Mouse (Mus musculus) large intestine, adult 2 months (tissue): Measurements from ENCODE around the gene Txlna. TPM values are rescaled to one million over a fixed set of nuclear protein-coding genes. Genes with fewer than 3 reads are reported as not detected.

Experiments
- DNase-seq: peaks from one replicate; pipeline ENCODE4 v3.0.0-alpha.2; 2012; ENCODE audit warnings: low read depth, low spot score
- WGBS: fragments of 180-500 bp; shearing (Covaris S2); methylation state at CpG from one replicate; pipeline ENCODE4 v1.1.7; 2018; 5-methylcytosine and 5-hydroxymethylcytosine counted together
- polyA plus RNA-seq: library from polyadenylated mRNA; depleted of rRNA; stranded (reverse); fragments of >200 nt; gene quantifications from 2 replicates; pipeline ENCODE4 v1.2.3, GENCODE M21; 2012; rRNA removed

Txlna gene
- polyA plus RNA-seq, 1 experiment = 20.3 TPM

DNA sequence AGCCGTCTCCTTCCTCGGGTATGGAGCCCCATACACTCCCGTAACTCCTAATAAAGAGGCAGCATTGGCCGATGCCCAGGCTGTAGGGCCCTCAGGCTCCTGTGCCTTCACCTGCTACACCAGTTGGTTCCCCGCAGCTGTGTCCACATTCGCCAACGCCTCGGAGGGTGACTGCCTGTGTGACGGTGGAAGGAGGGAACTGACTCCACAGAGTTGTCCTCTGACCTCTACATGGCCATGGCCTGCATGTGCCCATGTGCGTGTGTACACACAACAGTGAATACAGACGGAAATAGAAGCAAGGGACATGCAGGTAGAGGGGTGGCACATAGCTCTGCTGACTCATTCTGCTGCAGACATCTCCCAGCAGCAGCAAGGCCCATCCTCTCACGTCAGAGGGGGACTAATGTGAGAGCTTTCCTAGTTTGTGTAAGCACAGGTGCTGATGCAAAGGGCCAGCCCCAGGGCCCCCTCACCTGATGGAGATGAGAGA is 31.7 kb downstream of the Txlna start:
- no peak for DNase-seq
- WGBS = 56% methylated on average over 12 of the region's 12 CpGs

DNA sequence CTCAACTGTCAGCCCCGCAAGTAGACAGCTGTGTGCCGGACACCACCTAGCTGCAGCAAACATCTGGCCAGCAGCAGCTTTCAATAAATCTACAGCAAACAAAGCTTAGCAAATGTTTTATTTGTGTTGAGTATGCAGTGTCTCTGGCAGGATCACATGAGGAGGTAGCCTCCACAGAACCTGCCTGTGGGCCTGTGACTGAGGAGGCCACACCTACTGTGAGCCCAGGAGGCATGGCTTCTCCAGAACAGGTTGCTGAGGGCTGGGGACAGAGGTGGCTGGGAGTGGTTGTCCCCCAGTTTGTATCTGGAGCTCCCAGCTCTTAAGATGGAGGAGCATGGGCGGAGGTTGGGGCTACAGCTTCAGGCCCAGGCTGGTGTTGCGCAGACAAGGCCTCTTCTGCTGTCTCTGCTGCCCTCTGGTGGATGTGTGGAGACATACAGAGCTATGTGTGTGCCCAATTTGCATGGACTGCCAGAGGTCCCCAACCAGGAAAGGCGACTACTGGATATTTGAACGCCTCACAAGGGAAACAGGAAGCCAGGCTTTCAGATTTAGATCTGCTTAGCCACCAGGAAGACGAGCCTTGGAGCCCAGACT is 32.3 kb downstream of the Txlna start:
- DNase-seq = no peak
- WGBS = 30% methylated on average over 7 of the region's 7 CpGs

DNA sequence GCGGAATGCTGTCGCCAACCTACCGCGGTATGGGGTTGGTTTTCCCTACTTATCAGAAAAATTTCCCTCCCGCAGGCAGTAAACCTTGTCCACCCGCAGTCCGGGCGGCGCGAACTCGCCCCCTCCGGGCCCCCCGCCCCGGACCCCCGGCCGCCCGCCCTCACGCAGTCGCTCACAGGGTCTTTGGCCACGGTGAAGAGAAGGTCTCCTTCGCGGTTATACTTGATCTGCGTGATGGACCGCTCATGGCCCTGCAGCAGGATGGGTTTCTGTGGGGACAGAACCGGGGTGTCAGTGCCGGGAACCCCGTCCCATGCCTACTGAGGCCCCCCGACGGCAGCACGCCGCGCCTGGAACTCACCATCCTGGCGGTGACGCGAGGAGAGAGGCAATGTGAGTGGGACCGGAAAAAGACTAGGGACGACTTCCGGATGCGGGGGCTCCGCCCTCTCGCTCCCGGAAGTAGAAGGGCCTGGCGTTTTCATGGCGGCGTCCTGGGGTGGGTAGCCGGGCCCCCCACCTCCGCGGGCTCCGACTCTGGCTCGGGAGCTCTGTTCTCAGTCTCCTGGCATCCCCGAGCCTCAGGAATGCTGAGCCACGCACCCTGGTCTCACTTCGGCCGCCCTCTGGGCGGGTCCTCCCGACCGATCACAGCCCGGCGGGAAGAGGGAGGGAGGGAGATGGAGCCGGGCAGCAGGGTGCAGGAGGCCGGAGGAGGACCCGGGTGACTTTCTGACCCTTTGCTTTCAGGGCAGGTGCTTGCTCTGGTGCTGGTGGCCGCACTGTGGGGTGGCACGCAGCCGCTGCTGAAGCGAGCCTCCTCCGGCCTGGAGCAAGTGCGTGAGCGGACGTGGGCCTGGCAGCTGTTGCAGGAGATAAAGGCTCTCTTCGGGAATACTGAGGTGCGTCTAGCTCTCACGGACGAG is 40.4 kb downstream of the Txlna start, which contains the start of the genes Eif3i and Tmem234:
Gene Eif3i (minus strand): TSS at position 416 of the 926 bp plus-strand sequence.
Gene Tmem234 (plus strand): TSS at position 436 of the 926 bp plus-strand sequence.
- WGBS = under 1% methylated on average over 74 of the region's 74 CpGs
- no peak for DNase-seq

DNA sequence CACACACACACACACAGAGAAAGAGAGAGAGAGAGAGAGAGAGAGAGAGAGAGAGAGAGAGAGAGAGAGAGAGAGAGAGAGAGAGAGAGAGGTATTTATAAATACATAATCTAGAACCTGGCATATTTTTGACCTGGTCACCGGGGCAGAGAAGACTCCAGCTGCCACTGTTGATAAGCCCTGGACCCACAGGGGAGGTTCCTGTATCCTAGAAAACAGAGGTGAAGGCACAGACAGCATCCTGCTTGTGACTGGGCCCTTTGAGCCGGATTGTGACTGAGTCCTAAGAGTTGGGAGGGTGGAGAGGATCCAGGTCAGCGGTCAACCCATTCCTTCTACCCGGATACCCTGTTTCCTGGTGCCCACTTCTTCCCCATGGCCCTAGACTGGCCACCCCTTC is 52.0 kb downstream of the Txlna start:
- no peak for DNase-seq
- 72% methylated on average over 4 of the region's 4 CpGs for WGBS

DNA sequence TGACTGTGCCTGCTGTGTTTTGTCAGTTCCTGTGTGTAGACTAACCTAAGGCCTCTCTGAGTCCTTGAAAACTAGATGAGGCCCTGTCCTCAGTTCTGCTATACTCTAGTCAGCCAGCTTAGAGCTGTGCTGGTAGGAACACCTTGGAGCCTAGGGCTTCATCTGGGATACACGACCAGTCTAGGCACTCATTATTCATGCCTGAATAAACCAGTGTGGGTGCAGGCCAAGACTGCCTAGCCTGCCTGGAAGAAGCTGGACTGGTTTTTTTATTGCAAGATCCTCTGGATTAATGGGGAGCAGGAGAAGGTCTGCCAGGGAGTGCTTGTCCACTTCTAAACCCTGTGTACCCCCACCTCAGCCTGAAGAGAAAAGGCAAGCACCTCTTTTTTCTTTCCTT is 53.9 kb downstream of the Txlna start:
- no peak for DNase-seq
- 48% methylated on average over 1 of the region's 1 CpGs for WGBS

DNA sequence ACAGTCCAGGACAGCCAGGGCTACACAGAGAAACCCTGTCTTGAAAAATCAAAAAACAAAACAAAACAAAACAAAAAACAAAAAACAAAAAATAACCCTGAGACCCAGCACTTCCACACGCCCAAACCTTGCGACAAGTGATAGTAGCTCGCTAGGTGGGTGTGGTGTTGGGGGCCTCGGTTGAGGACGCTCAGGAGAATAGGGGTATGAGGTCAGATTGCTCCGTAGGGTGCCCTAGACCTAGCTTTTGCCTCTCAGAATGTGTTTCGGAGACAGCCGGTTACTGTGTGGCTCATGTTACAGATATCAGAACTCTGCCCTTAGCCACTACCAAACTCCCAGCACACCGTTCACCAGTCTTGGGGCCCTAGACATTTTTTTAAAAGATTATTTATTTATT is 55.1 kb downstream of the Txlna start:
- 89% methylated on average over 9 of the region's 9 CpGs for WGBS
- DNase-seq = no peak

DNA sequence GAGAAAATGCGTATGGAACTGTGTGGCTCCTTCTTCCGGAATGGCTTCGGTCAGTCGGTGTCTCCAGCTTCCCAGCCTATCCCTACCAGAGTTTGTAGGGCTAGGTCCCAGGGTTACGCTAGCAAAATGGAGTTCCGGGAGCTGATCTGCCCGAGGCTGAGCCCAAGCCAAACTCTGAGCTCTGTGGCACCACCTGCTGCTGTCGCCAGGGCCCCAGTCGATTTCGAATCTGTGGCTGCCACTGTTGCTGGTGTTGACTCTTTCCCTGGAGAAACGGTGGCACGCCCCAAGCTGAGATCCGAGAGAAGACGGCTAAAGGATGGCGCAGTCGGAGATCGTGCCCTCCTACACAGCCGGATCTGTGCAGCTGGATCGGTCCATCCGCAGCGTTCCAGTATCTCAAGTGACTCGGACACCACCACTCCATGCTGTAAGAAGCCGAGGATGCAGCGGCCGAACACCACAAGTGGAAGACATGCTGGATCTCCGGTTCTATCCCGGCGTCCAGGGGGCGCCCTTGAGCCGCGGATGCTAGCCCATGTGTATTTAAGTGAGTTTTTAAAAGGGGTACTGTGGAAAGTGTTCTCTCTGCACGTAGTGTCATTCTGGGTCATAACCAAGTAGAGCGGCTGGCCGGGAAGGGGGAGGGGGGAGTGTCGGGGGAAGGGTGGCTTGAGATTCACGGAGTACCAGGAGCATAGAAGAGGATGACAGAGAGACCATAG is 55.8 kb downstream of the Txlna start:
- WGBS = 2% methylated on average over 36 of the region's 36 CpGs
- peak; percentile 69 for DNase-seq

DNA sequence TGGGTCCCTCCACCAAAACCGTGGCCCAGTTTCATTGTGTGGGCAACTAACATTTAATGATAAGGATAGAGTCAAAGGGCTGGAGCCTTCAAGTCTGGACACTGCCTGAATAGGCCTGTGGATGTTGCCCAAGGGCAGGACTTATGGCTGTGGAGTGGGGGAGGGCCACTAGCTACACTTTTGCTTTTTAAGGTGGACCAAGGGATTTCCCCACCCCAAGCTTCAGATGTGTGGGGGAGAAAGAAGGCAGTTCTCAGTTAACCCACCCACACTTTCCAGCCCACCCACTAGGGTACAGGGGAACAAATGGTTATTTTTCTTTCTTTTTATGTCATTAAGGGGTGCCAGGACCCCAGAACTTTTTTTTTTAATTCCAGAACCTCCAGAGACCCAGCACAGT is 56.5 kb downstream of the Txlna start:
- 90% methylated on average over 1 of the region's 1 CpGs for WGBS
- no peak for DNase-seq

DNA sequence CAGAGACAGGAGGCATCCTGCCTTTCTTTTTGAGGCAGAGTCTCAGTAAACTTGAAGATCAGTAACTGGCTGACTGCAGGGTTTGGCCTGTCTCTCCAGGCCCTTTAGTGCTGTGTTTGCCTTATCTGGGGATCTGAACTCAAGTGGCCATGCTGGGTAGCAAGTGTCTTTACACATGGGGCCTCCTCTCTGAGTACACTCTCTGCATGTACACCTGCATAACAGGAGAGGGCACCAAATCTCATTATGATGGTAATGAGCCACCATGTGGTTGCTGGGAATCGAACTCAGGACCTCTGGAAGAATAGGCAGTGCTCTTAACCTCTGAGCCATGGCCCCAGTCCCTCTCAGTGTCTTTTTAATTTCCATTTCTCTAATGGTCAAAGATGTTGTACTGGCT is 58.6 kb downstream of the Txlna start:
- 94% methylated on average over 1 of the region's 1 CpGs for WGBS
- no peak for DNase-seq

DNA sequence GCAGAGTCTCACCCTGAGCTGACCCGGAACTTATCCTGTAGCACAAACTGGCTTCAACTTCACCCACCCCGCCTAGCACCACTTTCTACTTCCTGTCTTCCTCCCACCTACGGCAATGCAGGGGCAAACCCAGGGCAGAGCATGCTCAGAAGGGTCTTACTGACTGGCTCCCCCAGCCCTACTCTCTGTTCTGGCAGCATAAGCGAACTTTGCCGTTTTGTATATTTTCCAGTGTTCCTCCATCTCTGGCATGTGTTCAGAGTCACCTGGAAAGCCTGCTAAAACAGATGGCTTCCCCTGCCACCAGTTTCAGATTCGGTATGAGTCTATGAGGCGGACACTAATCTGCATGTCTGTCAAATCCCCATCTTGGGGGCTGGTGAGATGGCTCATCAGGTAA is 60.5 kb downstream of the Txlna start:
- DNase-seq = no peak
- WGBS = 60% methylated on average over 7 of the region's 7 CpGs

DNA sequence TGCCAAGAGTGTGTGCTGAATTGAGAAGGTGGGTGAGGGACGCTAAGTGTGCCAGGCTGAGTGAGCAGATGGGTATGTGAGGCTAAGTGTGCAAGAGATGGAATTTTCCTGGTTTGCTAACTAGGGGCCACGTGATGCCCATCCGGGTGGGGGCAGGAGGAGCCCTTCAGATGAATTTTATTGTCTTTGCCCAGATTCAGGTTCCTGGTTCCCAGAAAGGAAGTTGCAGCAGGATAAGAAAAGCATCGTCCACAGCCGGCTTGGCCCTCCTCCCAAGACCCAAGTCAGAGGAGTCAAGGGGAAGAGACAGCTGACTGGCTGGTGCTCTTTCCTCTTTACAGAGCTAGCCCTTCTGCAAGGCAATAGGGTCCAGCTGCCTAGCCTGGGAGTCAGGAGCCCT is 62.4 kb downstream of the Txlna start, which contains the start of gene Fam167b:
Gene Fam167b (minus strand): TSS at position 84 of the 400 bp plus-strand sequence.
- WGBS = 50% methylated on average over 5 of the region's 5 CpGs
- no peak for DNase-seq

DNA sequence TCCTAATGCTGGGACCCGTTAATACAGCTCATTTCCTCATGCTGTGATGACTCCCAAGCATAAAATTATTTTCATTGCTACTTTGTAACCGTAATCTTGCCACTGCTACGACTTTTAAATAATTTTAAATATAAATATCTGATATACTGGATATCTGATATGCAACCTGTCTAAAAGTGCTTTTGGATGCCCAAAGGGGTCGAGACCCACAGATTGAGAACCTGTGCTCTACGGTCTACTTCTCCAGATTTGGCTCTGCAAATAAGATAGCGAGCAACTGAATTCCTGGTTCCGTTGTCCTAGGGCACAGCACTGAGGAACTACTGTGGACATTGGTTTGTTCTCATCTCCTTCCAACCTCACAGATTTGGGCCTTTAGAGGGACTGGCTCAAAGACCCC is 63.2 kb downstream of the Txlna start:
- WGBS = 81% methylated on average over 7 of the region's 7 CpGs
- DNase-seq = no peak

DNA sequence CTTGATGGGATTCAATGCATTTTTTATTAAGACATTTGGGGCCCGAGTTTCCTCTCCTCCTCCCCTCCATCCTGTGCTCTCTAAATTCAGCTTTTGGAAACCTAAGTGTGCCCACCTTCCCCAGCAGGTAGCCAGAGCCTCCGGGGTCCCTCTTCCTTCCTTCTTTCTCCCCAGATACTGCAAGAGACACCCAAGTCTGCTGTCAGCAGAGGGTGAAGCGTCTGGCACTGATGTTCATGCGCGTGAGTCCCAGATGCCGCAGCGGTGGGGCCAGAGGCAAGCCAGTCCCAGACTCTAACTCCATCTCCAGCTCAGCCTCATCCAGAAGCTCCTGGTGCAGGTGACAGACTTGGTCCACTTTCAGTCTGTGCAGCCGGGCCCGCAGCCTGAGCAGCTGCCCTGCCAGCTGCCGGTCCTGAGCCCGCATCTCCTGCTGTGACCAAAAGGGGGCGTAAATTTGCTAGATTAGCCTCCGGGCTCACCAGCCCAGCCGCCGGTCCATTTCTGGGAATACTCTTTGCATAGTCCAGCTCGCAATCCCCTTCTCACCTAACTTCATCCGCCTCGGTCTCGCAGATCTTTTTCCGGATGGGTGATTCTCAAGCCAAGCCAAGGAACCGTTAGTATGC is 63.9 kb downstream of the Txlna start:
- 28% methylated on average over 21 of the region's 21 CpGs for WGBS
- DNase-seq = no peak

Other genes with a start within 250 kb of the Txlna start
- gene Zbtb8b, start 200.2 kb downstream of the Txlna start, polyA plus RNA-seq = 0.02 TPM in 1 of 2 replicates, not detected in the other
- gene Bsdc1, start 179.5 kb downstream of the Txlna start, polyA plus RNA-seq = 22.8 and 26.3 TPM in 2 replicates
- gene Tssk3, start 150.0 kb downstream of the Txlna start, polyA plus RNA-seq = not detected in 2 replicates
- gene Fam229a, start 149.9 kb downstream of the Txlna start, polyA plus RNA-seq = 0.17 TPM in 1 of 2 replicates, not detected in the other
- 29.3 and 50.1 TPM in 2 replicates for gene Marcksl1, start 127.5 kb downstream of the Txlna start, polyA plus RNA-seq
- gene Hdac1, start 98.4 kb downstream of the Txlna start, polyA plus RNA-seq = 56.6 and 67.3 TPM in 2 replicates
- gene Lck, start 67.4 kb downstream of the Txlna start, polyA plus RNA-seq = 20.6 TPM in 2 replicates
- 0.57 and 0.71 TPM in 2 replicates for gene Fam167b, start 62.5 kb downstream of the Txlna start, polyA plus RNA-seq
- 325 and 337 TPM in 2 replicates for gene Eif3i, start 40.4 kb downstream of the Txlna start, polyA plus RNA-seq
- gene Tmem234, start 40.4 kb downstream of the Txlna start, polyA plus RNA-seq = 113 and 137 TPM in 2 replicates
- gene Dcdc2b, start 26.8 kb downstream of the Txlna start, polyA plus RNA-seq = 0.99 and 1.1 TPM in 2 replicates
- 19.2 and 21.1 TPM in 2 replicates for gene Iqcc, start 22.0 kb downstream of the Txlna start, polyA plus RNA-seq
- gene Ccdc28b, start 17.1 kb downstream of the Txlna start, polyA plus RNA-seq = 9.4 and 12.3 TPM in 2 replicates
- gene Kpna6, start 31.7 kb upstream of the Txlna start, polyA plus RNA-seq = 15.1 and 19.7 TPM in 2 replicates
- gene Tmem39b, start 55.8 kb upstream of the Txlna start, polyA plus RNA-seq = 21.5 and 23.2 TPM in 2 replicates
- 13.9 and 16.1 TPM in 2 replicates for gene Khdrbs1, start 101.2 kb upstream of the Txlna start, polyA plus RNA-seq
- gene Ptp4a2, start 170.2 kb upstream of the Txlna start, polyA plus RNA-seq = 37.8 and 39.6 TPM in 2 replicates